Mouse (Mus musculus) frontal cortex, postnatal 14 days (tissue): ENCODE measurements around the gene Piwil4.
"Not testable (repeated sequence)": the region's sequence is repeated elsewhere in the genome, so short reads cannot be mapped to it uniquely, and the experiment has no call there.

Experiments used
- DNase-seq, 2 experiments: peaks; one replicate each; pipeline ENCODE4 v3.0.0; 2022; ENCODE audit warnings: low spot score in 2 of 2

Piwil4 gene

DNA sequence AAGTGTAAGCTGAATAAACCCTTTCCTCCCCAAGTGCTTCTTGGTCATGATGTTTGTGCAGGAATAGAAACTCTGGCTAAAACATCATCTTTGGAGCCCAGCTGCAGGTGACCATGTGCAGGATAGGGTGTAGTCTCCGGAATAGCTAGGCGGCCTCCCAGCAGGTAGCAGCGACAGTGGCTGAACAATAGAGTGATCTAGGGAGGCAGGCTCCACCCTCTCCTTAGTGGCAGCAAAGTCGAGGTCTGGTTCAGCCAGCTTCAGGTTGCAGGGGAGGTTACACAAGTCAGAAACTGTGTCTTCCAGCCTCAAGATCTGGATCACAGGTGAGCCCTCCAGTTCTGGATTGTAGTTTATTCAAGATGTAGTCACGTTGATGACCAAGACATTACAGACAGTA lies 68.6 kb downstream of the Piwil4 start:
- DNase-seq: not testable (repeated sequence)

DNA sequence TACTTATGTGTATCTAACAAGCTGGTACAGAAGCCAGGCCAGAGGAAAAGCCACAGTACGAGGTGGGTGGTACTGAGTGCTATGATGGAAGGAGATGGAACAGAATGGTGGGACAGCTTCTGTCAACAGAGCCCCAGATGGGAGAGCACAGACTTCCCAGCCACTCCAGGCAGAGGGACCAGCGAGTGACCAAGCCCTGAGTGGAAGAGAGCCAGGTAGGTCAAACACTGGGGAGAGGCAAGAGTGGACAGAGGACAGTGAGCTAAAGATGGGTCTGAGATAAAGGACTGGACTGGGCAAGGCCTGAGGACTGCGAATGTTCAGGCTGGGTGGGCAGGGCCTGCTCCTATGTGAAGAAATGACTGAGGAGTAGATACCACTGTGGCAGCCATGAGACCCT lies 72.2 kb downstream of the Piwil4 start:
- no peak for DNase-seq

DNA sequence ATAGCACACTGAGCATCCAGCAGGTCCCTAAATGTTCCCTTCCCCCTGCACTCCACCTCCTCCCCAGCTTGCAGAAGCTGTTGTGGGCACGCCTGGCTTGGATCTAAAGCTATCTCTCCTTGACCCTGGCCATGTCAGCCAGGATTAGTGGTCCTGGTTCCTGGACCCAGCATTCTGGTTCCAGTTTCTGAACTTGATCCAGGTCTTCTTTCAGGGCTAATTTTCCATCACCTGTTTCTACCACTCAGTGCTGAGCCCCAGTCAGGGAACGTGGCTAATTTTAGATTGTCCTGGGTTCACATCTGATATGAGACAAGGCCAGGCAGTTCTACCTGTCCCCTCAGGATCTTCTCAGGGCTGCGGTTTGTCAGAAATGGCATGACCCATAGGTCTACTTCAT lies 74.5 kb downstream of the Piwil4 start:
- no peak for DNase-seq

GRCm38 (mm10) chr9:14663591-14663990 lies 76.9 kb downstream of the Piwil4 start:
- no peak for DNase-seq

- DNase-seq: no peak
Observed at GRCm38 (mm10) chr9:14662876-14663275, 77.7 kb downstream of the Piwil4 start.

DNA sequence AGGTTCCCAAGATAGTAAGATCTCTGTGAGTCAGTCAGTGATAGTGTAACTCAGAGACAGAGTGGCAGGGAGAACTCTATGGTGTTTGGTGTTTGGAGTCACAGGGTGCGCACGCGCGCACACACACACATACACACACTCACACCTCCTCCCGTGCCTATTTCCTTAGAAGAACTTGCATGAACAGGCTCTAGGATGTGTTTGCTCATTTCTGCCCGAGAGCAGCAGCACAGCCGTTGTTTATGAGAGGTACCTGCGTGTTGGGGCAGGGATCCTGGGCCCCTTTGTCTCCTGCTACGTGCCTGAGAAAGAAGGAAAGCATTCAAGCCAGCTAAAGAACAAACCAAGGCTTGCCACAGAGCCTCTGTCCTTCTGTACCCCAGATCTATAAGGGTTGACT lies 78.4 kb downstream of the Piwil4 start:
- DNase-seq: no peak

- DNase-seq: no peak
Observed at GRCm38 (mm10) chr9:14657926-14658325, 82.6 kb downstream of the Piwil4 start.

- DNase-seq: no peak
Observed at GRCm38 (mm10) chr9:14654010-14654409, 86.5 kb downstream of the Piwil4 start.

DNA sequence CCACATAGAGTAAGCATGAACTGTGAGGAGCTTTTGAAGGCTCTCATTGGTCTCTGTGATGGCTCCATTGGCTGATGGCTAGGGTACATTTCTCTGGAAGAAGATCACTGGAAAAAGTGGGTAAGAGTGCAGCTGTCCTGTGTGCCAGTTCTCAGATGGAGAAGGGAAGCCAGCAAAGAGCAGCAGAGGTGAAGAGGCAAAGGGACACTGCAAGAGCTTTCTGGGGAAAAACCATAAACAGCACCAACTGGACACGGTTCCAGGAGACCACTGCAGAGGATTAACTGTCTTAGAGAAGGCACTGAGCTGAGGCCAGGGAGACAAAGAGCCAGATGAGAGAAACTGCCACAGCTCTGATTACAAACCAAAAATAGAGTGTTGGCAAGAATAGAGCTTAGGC lies 87.8 kb downstream of the Piwil4 start:
- no peak for DNase-seq

DNA sequence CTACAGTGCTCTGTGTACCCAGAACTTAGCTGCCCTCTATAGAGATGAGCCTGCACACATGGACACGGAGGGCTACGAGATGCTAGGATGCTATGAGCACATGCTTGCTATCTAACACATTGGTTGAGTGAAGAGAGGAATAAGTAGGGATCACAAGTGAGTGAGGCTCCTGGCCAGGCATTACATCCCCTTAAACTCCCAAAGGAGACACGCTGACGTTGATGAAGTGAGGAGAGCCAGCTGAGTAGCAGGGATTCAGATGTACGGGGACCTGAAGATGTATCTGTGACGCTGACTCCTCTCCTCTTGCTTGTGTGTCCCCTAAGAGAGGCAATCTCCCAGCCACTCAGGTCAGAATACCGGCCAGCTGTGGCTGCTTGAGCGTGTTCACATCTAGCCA lies 92.7 kb downstream of the Piwil4 start:
- DNase-seq: no peak

DNA sequence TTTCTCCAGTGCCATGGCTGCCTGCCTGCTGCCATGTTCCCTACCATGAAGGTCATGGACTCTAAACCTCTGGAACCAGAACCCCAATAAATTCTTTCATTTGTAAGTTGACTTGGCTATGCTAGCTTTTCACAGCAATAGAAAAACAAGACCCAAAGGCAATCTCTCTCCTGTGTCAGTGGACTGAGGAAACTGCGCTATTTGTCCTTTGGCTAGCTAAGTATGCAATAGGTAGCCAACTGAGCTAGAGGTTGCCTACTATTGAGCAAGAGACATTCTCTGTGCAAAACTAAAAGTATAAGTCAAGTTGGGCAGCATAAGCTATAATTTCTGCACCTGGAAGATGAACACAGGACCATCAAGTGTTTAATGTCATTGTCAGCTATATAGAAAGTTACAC lies 93.9 kb downstream of the Piwil4 start:
- DNase-seq: no peak
